Comparison of ENCODE assay signal across 8 mouse cellular contexts in the genomic region with DNA sequence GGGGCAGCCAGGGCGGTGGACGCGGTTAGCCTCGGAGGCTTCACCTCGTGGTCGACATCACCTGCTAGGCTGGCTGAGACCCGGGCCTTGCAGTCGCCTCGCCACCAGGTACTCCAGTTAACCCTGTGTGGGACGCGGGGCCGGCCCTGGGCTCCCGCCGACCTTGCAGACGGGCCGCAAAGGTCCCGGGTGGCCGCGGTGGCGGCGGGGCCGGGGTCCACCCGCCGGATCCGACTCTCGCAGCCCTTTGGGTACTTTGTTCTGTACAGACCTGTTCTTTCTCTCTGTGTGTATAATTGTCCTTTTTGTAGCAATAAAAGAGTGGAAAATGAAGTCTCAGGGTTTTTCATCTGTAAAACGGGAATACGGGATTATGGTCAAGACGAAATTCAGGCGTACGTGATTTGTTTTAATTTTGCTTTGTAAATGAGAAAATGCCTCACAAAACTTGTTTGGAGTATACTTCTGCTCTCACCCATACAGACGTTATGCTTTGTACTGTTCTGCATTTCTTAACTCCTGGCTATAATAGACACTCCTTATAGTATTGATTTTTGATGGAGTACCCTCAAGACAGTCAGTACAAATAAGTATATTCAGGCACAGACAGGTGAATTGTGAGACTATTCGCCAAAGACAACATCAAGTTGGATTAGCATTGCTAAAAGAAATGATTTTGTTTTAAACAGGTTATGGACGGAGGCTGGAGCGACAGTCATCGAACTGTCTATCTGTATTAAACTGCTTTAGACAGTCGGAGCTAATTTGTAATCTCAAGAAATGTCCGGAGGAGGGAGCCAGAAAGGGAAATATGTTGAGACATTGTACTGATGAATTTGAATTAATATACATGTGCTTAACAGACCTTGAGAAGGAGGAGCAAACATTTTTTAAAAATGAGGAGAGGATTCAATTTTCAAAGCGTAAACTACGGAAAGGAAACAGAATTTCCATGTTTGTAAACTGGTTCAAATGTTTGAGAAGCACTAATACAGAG. TPM values are rescaled to one million over a fixed set of nuclear protein-coding genes. Genes with fewer than 3 reads are reported as not detected.
A peak's percentile ranks its signal among the peaks of the same experiment; 100 is the strongest.
DNase-seq lines count a peak whose midpoint lies in the region; ATAC-seq and TF ChIP-seq lines count a peak whose summit lies in the region.

No protein-coding gene starts in this region.

- WGBS in heart, embryonic 16.5 days, result 1% methylated on average over 40 of the region's 40 CpGs
- under 1% methylated on average over 40 of the region's 40 CpGs for WGBS in olfactory bulb, adult 2 months

- peak overlapping the region; percentile 80 for H3K4me2 ChIP-seq in heart, embryonic 16.5 days (ENCODE audit: low read depth, low read length)

- no peak for DNase-seq in testis, postnatal 10 days (ENCODE audit: low spot score)
- peak; percentile 39 for DNase-seq in c-Kit-positive CD71-negative TER-119-negative erythroid progenitor cells, embryonic 14.5 days (ENCODE audit: low read depth)
- DNase-seq in liver, result peak; percentile 7
- DNase-seq in left cerebral cortex, adult 18-20 months (ENCODE audit: low spot score in 2 of 2), result no peak
- DNase-seq in layer of hippocampus, postnatal 25 days (ENCODE audit: extremely low spot score in 1 of 2, low spot score in 1 of 2), result no peak

- no peak; the same call in 1 of the 2 replicates for ATAC-seq in heart, embryonic 16.5 days (replicated peaks; ENCODE audit: extremely low read depth, insufficient read depth, low FRiP score)

- no peaks in the 10 kb centered on the region for H3K27me3 ChIP-seq in testis, adult 2 months (ENCODE audit: control insufficient read depth, insufficient read depth, low read length)
- no peaks in the 10 kb centered on the region for H3K27me3 ChIP-seq in heart, embryonic 16.5 days (ENCODE audit: control insufficient read depth, insufficient read depth, low read length)

- no peak for TF ChIP-seq CTCF in testis, adult 2 months (IDR thresholded peaks at IDR 0.05; ENCODE audit: control insufficient read depth, insufficient read depth, insufficient replicate concordance, low read depth, low read length)
- no peak for TF ChIP-seq CTCF in olfactory bulb, adult 2 months (IDR thresholded peaks at IDR 0.05; ENCODE audit: insufficient read depth, low read depth, low read length)

- peak overlapping the region; percentile 94 for H3K9ac ChIP-seq in heart, embryonic 16.5 days (ENCODE audit: low read length)

- H3K27ac ChIP-seq in testis, adult 2 months (ENCODE audit: control insufficient read depth, insufficient read depth, low read depth, low read length), result peak overlapping the region; percentile 94
- peak overlapping the region; percentile 83 for H3K27ac ChIP-seq in heart, embryonic 16.5 days (ENCODE audit: low read length)
- no peak overlapping the region for H3K27ac ChIP-seq in olfactory bulb, adult 2 months (ENCODE audit: insufficient read depth, low read depth, low read length)

- H3K9me3 ChIP-seq in heart, embryonic 16.5 days (replicated peaks; ENCODE audit: control insufficient read depth, low read length), result no peaks in the 10 kb centered on the region

- H3K4me3 ChIP-seq in testis, adult 2 months (ENCODE audit: control insufficient read depth, low read depth, low read length), result peak overlapping the region; percentile 100
- H3K4me3 ChIP-seq in heart, embryonic 16.5 days (ENCODE audit: low read length), result peak overlapping the region; percentile 96
- peak overlapping the region; percentile 91 for H3K4me3 ChIP-seq in olfactory bulb, adult 2 months (ENCODE audit: insufficient read depth, low read depth, low read length)

- no peak for TF ChIP-seq POLR2A in testis, adult 2 months (IDR thresholded peaks at IDR 0.05; ENCODE audit: control insufficient read depth, low read depth, low read length)
- no peak for TF ChIP-seq POLR2A in olfactory bulb, adult 2 months (IDR thresholded peaks at IDR 0.05; ENCODE audit: insufficient read depth, low read depth, low read length)

- peaks cover 2% of the 10 kb centered on the region for H3K4me1 ChIP-seq in testis, adult 2 months (ENCODE audit: control insufficient read depth, insufficient read depth, low read length)
- peaks cover 15% of the 10 kb centered on the region for H3K4me1 ChIP-seq in heart, embryonic 16.5 days (ENCODE audit: control insufficient read depth, insufficient read depth, low read length)
- peaks cover 3% of the 10 kb centered on the region; the same call in 1 of the 2 replicates for H3K4me1 ChIP-seq in olfactory bulb, adult 2 months (ENCODE audit: control insufficient read depth, insufficient read depth, low read length)

- H3K36me3 ChIP-seq in testis, adult 2 months (ENCODE audit: control insufficient read depth, insufficient read depth, low read length), result no peaks in the 10 kb centered on the region
- peaks cover under 1% of the 10 kb centered on the region; the same call in 1 of the 2 replicates for H3K36me3 ChIP-seq in heart, embryonic 16.5 days (ENCODE audit: control insufficient read depth, insufficient read depth)

RNA-seq across cellular contexts. Expression of gene Slc25a40, which starts 0.6 kb away (rescaled TPM):
- polyA plus RNA-seq in testis, adult 2 months (2012; rRNA removed), result 1.8 and 2.2 TPM in 2 replicates
- polyA plus RNA-seq in heart, embryonic 16.5 days (2015; fragmentation: Nextera tagmentation; extraction: Ambion mirVana), result 11.6 and 12.2 TPM in 2 replicates
- not detected in 2 replicates for polyA plus RNA-seq in olfactory bulb, adult 2 months (2012; ENCODE audit: insufficient read depth, insufficient read length, low replicate concordance, missing spikeins)
- total RNA-seq in left cerebral cortex, adult 18-20 months (2021), result 10 to 100 TPM; 11.7 TPM
- 10 to 100 TPM; 12.4 to 13.0 TPM for total RNA-seq in layer of hippocampus, postnatal 25 days (2021)

RNA-seq across cellular contexts. Expression of gene Dbf4, which starts 0.7 kb away (rescaled TPM):
- polyA plus RNA-seq in testis, adult 2 months (2012; rRNA removed), result 15.8 and 16.9 TPM in 2 replicates
- 23.3 and 25.9 TPM in 2 replicates for polyA plus RNA-seq in heart, embryonic 16.5 days (2015; fragmentation: Nextera tagmentation; extraction: Ambion mirVana)
- not detected in 2 replicates for polyA plus RNA-seq in olfactory bulb, adult 2 months (2012; ENCODE audit: insufficient read depth, insufficient read length, low replicate concordance, missing spikeins)
- 1 to 10 TPM; 1.8 to 2.1 TPM for total RNA-seq in left cerebral cortex, adult 18-20 months (2021)
- 1 to 10 TPM; 2.3 to 2.5 TPM for total RNA-seq in layer of hippocampus, postnatal 25 days (2021)

RNA-seq across cellular contexts. Expression of gene Adam22, which starts 55.3 kb away (rescaled TPM):
- polyA plus RNA-seq in testis, adult 2 months (2012; rRNA removed), result 3.2 and 3.6 TPM in 2 replicates
- 7.4 and 7.8 TPM in 2 replicates for polyA plus RNA-seq in heart, embryonic 16.5 days (2015; fragmentation: Nextera tagmentation; extraction: Ambion mirVana)
- polyA plus RNA-seq in olfactory bulb, adult 2 months (2012; ENCODE audit: insufficient read depth, insufficient read length, low replicate concordance, missing spikeins), result 66.8 and 131 TPM in 2 replicates
- total RNA-seq in left cerebral cortex, adult 18-20 months (2021), result 100 to 1,000 TPM; 205 to 208 TPM
- total RNA-seq in layer of hippocampus, postnatal 25 days (2021), result 100 to 1,000 TPM; 153 to 154 TPM

Comparison
In these comparisons a context has a peak if more than half of its experiments do, and no peak if none do; other contexts are left out.
1. DNase-seq: peak in c-Kit-positive CD71-negative TER-119-negative erythroid progenitor cells, embryonic 14.5 days (single experiment) and liver (single experiment); none in testis, postnatal 10 days (single experiment), left cerebral cortex, adult 18-20 months (0 of 2) and layer of hippocampus, postnatal 25 days (0 of 2).
2. RNA of gene Dbf4, which starts 0.7 kb away (polyA plus RNA-seq): 23.3 to 25.9 TPM in heart, embryonic 16.5 days and 15.8 to 16.9 TPM in testis, adult 2 months; not detected in olfactory bulb, adult 2 months; every median in the first group is over 10 times any median in the second.
3. Peak in every context shown above with its lines, with median percentiles within 50 percentile points of each other: H3K4me3 ChIP-seq.